Comparison of ENCODE assay signal across 28 mouse cellular contexts in genomic region chr4:57585281-57585800, GRCm38 (mm10). TPM values are rescaled to one million over a fixed set of nuclear protein-coding genes. Genes with fewer than 3 reads are reported as not detected.
DNase-seq lines count a peak whose midpoint lies in the region; ATAC-seq and TF ChIP-seq lines count a peak whose summit lies in the region.
"Had no signal": no experiment of that assay in that cellular context is flagged by ENCODE, and none has a peak within 500 bp of the region (broad histone marks: within the 10 kb centered on the region; RNA-seq: fewer than 3 reads in every experiment).

No protein-coding gene starts in this region.

- no peak overlapping the region for H3K9ac ChIP-seq in liver, adult 2 months (ENCODE audit: low read depth, low read length)
- no peak overlapping the region for H3K9ac ChIP-seq in heart, postnatal 0 days (replicated peaks; ENCODE audit: low read depth, low read length)
- H3K9ac ChIP-seq: embryonic facial prominence, embryonic 13.5 days; forebrain, embryonic 13.5 days; hindbrain, embryonic 13.5 days; kidney, embryonic 15.5 days; limb, embryonic 12.5 days; liver, embryonic 13.5 days; lung, embryonic 15.5 days had no signal

- H3K79me2 ChIP-seq in liver, adult 2 months (ENCODE audit: control insufficient read depth, insufficient read depth, low read length), result no peaks in the 10 kb centered on the region

- H3K27me3 ChIP-seq in liver, adult 2 months (ENCODE audit: control insufficient read depth, insufficient read depth, low read length), result no peaks in the 10 kb centered on the region
- no peaks in the 10 kb centered on the region for H3K27me3 ChIP-seq in heart, postnatal 0 days (ENCODE audit: control insufficient read depth, insufficient read depth, low read length)
- H3K27me3 ChIP-seq: CH12.LX; embryonic facial prominence, embryonic 13.5 days; forebrain, embryonic 13.5 days; hindbrain, embryonic 13.5 days; kidney, embryonic 15.5 days; limb, embryonic 12.5 days; liver, embryonic 13.5 days; lung, embryonic 15.5 days had no signal

- H3K4me1 ChIP-seq in liver, adult 2 months (ENCODE audit: control insufficient read depth, insufficient read depth, low read length), result no peaks in the 10 kb centered on the region
- H3K4me1 ChIP-seq in brown adipose tissue, adult 24 weeks (ENCODE audit: control insufficient read depth, insufficient read depth, insufficient read length, low read length), result peaks cover 17% of the 10 kb centered on the region
- H3K4me1 ChIP-seq in heart, postnatal 0 days (ENCODE audit: control insufficient read depth, insufficient read depth), result peaks cover 61% of the 10 kb centered on the region
- H3K4me1 ChIP-seq: embryonic facial prominence, embryonic 13.5 days; forebrain, embryonic 13.5 days; hindbrain, embryonic 13.5 days; liver, embryonic 13.5 days had no signal

- 94% methylated on average over 6 of the region's 6 CpGs for WGBS in liver, adult 2 months
- 66% methylated on average over 6 of the region's 6 CpGs for WGBS in heart, postnatal 0 days

- no peak for TF ChIP-seq CTCF in liver, adult 2 months (IDR thresholded peaks at IDR 0.05; ENCODE audit: low read depth, low read length)
- TF ChIP-seq CTCF in heart, postnatal 0 days (IDR thresholded peaks at IDR 0.05; ENCODE audit: low read depth), result no peak

- H3K9me3 ChIP-seq in heart, postnatal 0 days (replicated peaks; ENCODE audit: control insufficient read depth, low read length), result no peaks in the 10 kb centered on the region
- H3K9me3 ChIP-seq: embryonic facial prominence, embryonic 13.5 days; forebrain, embryonic 13.5 days; hindbrain, embryonic 13.5 days; kidney, embryonic 15.5 days; liver, embryonic 13.5 days; lung, embryonic 15.5 days had no signal

- ATAC-seq in heart, postnatal 0 days (ENCODE audit: insufficient read depth, low read depth), result no peak
- ATAC-seq: forebrain, embryonic 13.5 days had no signal

- H3K27ac ChIP-seq in liver, adult 2 months (replicated peaks; ENCODE audit: insufficient read depth, low read depth, low read length), result no peak overlapping the region
- H3K27ac ChIP-seq in brown adipose tissue, adult 24 weeks (replicated peaks; ENCODE audit: low read depth, low read length), result peak overlapping the region; percentile 91
- peak overlapping the region; percentile 40 for H3K27ac ChIP-seq in heart, postnatal 0 days (ENCODE audit: low read depth)
- H3K27ac ChIP-seq: embryonic facial prominence, embryonic 13.5 days; forebrain, embryonic 13.5 days; hindbrain, embryonic 13.5 days; kidney, embryonic 15.5 days; limb, embryonic 12.5 days; liver, embryonic 13.5 days; lung, embryonic 15.5 days had no signal

- H3K4me3 ChIP-seq in liver, adult 2 months (ENCODE audit: insufficient read depth, low read depth, low read length), result no peak overlapping the region
- no peak overlapping the region for H3K4me3 ChIP-seq in brown adipose tissue, adult 24 weeks (ENCODE audit: insufficient read depth, low read depth, low read length)
- H3K4me3 ChIP-seq in heart, postnatal 0 days (ENCODE audit: low read depth, low read length), result no peak overlapping the region
- H3K4me3 ChIP-seq: embryonic facial prominence, embryonic 13.5 days; forebrain, embryonic 13.5 days; gastrocnemius, adult 2 months; hindbrain, embryonic 13.5 days; kidney, embryonic 15.5 days; limb, embryonic 12.5 days; liver, embryonic 13.5 days; lung, embryonic 15.5 days had no signal

- peak; percentile 37 to 53 for DNase-seq in heart, adult 18-20 months
- no peak for DNase-seq in heart, adult 9 months (ENCODE audit: low spot score in 2 of 2)
- DNase-seq in liver, adult 2 months (ENCODE audit: extremely low read depth, low read depth, low spot score), result peak; percentile 28
- DNase-seq in liver, result no peak
- no peak for DNase-seq in heart, postnatal 0 days (ENCODE audit: low spot score)
- no peak for DNase-seq in gastrocnemius, adult 18-20 months (ENCODE audit: low spot score)
- DNase-seq: B cell, adult 2 months; cerebellum, adult 18-20 months; cerebellum, postnatal 14 days; embryo, embryonic 11 days; gastrocnemius, adult 2 months; kidney, adult 11 months; kidney, postnatal 36 days; layer of hippocampus, postnatal 36 days; liver, embryonic 13.5 days; right cerebral cortex, postnatal 4 days; thymus, postnatal 14 days had no signal

- no peak for TF ChIP-seq EP300 in heart, postnatal 0 days (IDR thresholded peaks at IDR 0.05; ENCODE audit: low read depth)

- H3K4me2 ChIP-seq in heart, postnatal 0 days (ENCODE audit: low read depth, low read length), result no peak overlapping the region
- H3K4me2 ChIP-seq: embryonic facial prominence, embryonic 13.5 days; forebrain, embryonic 13.5 days; hindbrain, embryonic 13.5 days; kidney, embryonic 15.5 days; limb, embryonic 12.5 days; liver, embryonic 13.5 days; lung, embryonic 15.5 days; midbrain, embryonic 11.5 days had no signal

- H3K36me3 ChIP-seq in liver, adult 2 months (ENCODE audit: control insufficient read depth, insufficient read depth, low read length), result no peaks in the 10 kb centered on the region
- no peaks in the 10 kb centered on the region for H3K36me3 ChIP-seq in heart, postnatal 0 days (replicated peaks; ENCODE audit: control insufficient read depth, insufficient read depth, low read length)
- H3K36me3 ChIP-seq: embryonic facial prominence, embryonic 13.5 days; G1E; hindbrain, embryonic 13.5 days; kidney, embryonic 15.5 days; liver, embryonic 13.5 days; lung, embryonic 15.5 days had no signal

- no peak for TF ChIP-seq POLR2A in liver, adult 2 months (IDR thresholded peaks at IDR 0.05; ENCODE audit: extremely low read depth, insufficient read depth, low read length)

RNA-seq across cellular contexts. Expression of gene Pakap, which starts 17.4 kb away (rescaled TPM):
- total RNA-seq in heart, adult 18-20 months (2021), result 10 to 100 TPM; 35.7 to 40.6 TPM
- total RNA-seq in liver, adult 2 months (2014; rRNA removed), result 0.18 and 0.20 TPM in 2 replicates
- polyA plus RNA-seq in liver, adult 2 months (2012; rRNA removed), result 0.06 TPM in 2 replicates
- 11.4 and 30.1 TPM in 2 replicates for polyA plus RNA-seq in brown adipose tissue, adult 24 weeks (2012; ENCODE audit: insufficient read depth, insufficient read length, missing spikeins)
- total RNA-seq in heart, postnatal 0 days (2014; rRNA removed; ENCODE audit: low replicate concordance), result 21.1 and 26.8 TPM in 2 replicates
- 33.8 and 43.7 TPM in 2 replicates for polyA plus RNA-seq in heart, postnatal 0 days (2015; fragmentation: Nextera tagmentation; extraction: Ambion mirVana)
- total RNA-seq in gastrocnemius, adult 18-20 months (2021), result 1 to 10 TPM; 2.8 to 4.8 TPM
- total RNA-seq: G1E; megakaryocyte progenitor cell, adult 5-6 weeks had no signal
- polyA plus RNA-seq: G1E had no signal

Comparison
In these comparisons a context has a peak if more than half of its experiments do, and no peak if none do; other contexts are left out.
1. DNase-seq: peak in heart, adult 18-20 months (2 of 2) and liver, adult 2 months (single experiment); none in heart, adult 9 months (0 of 2), liver (single experiment), heart, postnatal 0 days (single experiment) and gastrocnemius, adult 18-20 months (single experiment).